Mouse (Mus musculus) cortical plate, adult 2 months (tissue): ENCODE data around the gene Slc10a1.
"Not testable (repeated sequence)": the region's sequence is repeated elsewhere in the genome, so short reads cannot be mapped to it uniquely, and the experiment has no call there.

Experiments used
- CTCF ChIP-seq: fragments of 200-500 bp; IDR thresholded peaks from 2 replicates; pipeline ENCODE4 v1.5.1; 2011; ENCODE audit warnings: mild to moderate bottlenecking, control low read depth, low read length; ENCODE audit not compliant: insufficient read depth; ENCODE audit errors: extremely low read depth
- POLR2A ChIP-seq: fragments of 200-500 bp; IDR thresholded peaks from 2 replicates; pipeline ENCODE4 v1.6.1; 2011; ENCODE audit warnings: mild to moderate bottlenecking, low read length, control low read depth; ENCODE audit not compliant: insufficient read depth; ENCODE audit errors: extremely low read depth

DNA sequence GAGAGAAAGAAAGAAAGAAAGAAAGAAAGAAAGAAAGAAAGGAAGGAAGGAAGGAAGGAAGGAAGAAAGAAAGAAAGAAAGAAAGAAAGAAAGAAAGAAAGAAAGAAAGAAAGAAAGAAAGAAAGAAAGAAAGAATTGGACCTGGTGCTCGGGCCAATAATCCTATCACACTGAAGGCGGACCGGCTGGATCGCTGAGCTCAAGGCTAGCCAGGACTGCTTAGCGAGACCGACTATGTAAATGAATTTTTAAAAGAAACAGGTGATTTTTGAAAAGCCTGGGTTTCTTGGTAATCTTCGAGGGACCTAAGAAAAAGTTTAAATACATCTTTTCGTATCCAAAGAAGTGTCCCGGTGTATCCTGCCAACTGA is 23.6 kb downstream of the Slc10a1 start:
- not testable (repeated sequence) for TF ChIP-seq POLR2A, CTCF
